Mouse (Mus musculus): Measurements from ENCODE around the gene Dclk2.
A peak's percentile ranks its signal among the peaks of the same experiment; 100 is the strongest.

Dclk2 gene

DNA sequence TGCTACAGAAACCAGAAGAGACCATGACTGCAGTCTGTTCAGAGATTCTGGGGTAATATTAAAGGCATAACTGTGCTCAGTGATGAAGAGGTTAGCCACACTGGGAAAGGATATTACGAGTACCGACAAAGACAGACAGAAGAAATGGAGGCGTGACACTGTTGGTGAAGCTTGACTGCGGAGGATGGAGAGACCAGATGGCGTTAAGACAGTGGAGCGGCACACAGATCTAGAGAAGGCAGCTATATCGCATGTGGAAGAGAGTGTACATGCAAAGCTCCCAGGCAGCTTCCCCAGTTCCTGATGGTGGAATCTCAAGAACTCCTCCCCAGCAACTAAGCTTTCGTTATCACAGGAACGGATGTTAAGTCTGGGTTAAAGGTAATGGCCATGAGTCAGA is 116.4 kb downstream of the Dclk2 start:
- DNase-seq (ENCODE audit: extremely low read depth, insufficient read length, low spot score): no peak

DNA sequence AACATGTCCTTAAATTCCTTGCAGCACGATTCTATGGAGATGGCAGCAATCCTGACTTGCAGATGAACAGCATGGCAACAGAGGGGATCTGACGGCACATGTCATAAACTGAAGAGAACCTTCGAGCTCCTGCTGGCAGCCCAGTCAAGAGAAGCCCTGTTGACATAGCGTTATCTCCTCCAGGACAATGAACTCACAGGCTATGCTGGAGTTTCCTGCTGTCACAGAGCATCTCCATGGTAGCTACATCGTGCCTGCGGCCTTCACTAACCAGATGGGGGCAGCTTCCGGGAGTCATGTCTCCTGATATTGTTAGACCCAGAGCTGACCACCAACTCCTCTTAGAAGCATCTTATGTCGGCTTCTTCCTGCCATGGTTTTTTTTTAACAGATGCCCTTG is 117.8 kb downstream of the Dclk2 start:
- no peak for DNase-seq (ENCODE audit: extremely low read depth, insufficient read length, low spot score)

DNA sequence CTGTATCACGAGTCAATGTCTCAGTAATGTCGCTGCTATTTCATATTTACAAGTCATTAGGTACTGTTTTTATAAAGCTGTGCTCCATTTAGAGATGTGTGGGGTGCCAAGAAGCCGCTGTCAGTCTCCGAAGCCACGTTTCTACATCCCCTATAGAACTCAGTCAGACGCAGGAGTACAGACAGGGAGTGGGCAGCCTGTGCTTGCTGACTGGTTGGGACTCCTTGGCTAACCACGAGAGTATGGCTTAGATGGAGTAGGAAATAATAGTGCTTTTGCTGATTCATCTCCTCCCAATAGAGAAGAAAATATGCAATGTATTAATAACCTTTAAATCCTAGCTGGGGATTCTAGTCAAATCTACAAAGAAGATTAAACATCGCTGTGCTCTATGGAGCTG is 119.8 kb downstream of the Dclk2 start:
- DNase-seq (ENCODE audit: extremely low read depth, insufficient read length, low spot score): no peak

DNA sequence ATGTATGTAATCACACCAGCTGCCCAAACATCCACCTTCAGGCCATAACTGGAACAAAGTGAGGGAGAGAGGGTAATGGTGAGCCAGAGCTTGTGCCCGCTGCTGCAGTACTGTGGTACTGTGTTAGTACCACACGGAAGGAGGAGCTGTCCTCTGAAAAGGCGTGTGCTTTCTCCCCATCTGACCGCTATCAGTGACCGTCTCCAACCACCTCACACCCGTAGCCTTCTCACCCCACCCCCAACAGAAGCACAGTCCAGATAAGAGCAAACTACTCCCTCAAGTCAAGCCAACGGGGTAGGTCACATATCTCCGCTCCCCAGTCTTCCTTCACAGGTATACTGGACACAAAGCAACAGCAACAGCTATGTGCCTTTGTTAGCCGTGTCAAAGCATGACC is 121.6 kb downstream of the Dclk2 start:
- DNase-seq (ENCODE audit: extremely low read depth, insufficient read length, low spot score): no peak

DNA sequence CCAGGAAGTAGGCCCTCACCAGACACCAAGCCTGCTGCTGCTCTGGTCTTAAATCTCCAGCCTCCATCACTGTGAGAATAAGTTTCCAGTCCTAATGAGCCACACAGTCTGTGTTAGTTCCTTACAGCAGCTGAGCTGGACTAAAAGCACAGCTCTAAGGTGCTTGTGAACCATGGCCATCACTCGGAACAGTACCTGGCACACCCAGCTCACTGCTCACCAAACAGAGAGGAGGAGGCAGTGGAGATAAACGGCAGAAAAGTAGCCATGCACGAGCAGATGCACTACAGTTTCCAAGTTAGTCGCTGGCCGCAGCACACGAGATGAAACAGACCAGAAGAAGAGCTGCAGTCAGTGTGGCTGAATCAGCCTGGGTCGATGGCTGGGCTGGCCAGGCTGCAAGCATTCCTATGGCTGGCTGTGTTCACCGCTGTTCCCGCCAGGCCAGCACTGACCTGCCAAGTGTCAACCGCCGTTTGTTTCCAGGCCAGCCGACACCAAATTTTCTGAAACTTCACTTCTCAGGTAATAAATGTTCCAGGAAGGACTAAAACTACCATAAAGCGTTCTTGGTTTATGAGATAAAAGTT is 122.7 kb downstream of the Dclk2 start:
- no peak for DNase-seq (ENCODE audit: extremely low read depth, insufficient read length, low spot score)

DNA sequence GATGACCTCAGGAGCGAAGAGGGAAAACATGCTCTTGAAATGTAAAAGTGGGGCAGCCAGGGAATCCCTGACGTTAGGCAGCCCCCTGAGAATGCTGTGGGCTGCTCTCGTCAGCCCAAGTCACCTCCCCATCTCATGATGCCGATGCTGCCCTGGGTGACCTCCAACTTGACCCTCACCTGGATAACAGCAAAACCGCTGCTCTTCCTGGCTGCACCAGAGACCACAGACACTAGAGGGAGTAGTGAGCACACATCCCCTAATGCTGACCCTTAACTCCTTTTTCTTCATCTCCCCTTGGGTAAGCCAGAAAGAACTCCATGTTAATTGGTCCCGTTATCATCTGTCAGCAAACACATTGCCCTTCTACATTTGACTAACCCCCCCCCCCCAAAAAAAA is 123.9 kb downstream of the Dclk2 start:
- DNase-seq (ENCODE audit: extremely low read depth, insufficient read length, low spot score): no peak

DNA sequence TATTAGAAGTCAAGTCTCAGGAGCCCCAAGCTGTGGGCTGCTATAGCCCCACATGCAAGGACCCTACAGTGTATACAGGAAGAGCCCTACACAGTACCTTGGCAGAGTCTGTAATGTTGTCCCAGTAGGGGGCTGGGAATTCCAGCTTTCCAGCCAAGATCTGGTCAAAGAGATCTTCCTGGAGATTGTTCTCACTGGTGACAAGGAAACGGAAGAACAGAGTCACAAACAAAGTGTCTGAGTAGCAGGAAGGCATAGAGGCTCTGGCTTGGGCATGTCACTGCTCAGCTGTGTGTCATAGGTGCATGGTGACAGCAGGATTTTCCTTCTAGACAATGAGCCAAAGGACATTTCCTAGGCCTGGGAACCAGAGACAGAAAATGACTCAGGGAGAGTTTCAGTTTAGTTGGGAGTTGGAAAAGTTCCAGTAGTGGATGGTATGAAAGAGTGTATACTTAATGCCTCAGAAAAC is 126.9 kb downstream of the Dclk2 start:
- no peak for DNase-seq (ENCODE audit: extremely low read depth, insufficient read length, low spot score)

DNA sequence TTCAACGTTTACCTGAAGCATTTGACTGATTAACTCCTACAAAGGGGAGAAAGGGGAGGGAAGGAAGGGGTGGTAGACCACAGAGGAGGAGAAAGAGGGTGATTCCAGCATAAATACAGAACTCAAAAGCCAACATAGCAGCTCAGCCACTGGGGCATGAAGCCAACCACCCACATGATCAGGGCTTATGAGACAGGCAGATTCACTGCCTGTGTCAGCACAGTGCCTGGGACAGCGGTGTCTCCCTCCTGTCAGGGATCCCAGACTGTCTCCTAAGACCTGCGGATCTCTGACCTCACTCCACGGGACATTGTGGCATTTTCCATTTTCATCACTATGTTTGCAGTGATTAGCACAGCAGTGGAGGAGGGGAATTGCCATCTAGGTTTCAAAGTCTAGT is 127.4 kb downstream of the Dclk2 start:
- DNase-seq (ENCODE audit: extremely low read depth, insufficient read length, low spot score): no peak

DNA sequence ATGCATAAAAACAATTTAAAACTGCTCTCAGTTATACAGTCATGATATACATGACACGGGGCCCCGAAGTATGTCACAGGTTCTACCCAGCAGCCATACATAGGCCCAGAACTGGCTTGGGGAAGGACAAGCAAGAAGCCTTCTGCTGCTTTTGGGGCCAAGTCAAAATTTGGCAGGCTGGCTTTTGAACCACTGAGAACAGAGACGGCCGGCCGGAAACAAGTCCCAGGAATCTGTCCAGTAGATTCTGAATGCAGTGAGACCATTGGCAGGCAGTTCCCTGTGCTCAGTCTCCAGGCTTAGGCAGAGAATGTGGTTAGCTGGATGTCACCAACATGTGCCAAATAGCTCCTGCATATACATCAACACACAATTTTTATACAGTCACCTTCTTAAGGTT is 130.9 kb downstream of the Dclk2 start:
- DNase-seq (ENCODE audit: extremely low read depth, insufficient read length, low spot score): no peak

DNA sequence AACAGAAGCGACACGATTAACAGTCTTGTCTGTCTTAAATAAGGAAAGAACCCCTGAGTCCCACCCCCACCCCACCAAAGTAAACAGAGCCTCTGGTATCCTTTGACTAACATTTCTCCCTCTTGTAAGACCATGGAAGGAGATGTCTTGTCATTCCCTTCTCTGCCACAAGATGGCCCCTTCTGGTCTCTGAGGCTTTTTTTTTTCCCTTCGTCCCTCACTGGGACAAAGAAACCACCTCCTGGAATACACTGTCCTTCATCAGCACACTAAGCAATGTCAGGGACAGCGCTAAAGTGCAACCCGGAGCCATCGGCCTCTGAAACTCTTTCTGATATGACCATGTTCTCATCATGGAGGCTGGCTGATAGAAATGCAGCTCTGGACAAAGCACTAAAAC is 131.9 kb downstream of the Dclk2 start:
- no peak for DNase-seq (ENCODE audit: extremely low read depth, insufficient read length, low spot score)

DNA sequence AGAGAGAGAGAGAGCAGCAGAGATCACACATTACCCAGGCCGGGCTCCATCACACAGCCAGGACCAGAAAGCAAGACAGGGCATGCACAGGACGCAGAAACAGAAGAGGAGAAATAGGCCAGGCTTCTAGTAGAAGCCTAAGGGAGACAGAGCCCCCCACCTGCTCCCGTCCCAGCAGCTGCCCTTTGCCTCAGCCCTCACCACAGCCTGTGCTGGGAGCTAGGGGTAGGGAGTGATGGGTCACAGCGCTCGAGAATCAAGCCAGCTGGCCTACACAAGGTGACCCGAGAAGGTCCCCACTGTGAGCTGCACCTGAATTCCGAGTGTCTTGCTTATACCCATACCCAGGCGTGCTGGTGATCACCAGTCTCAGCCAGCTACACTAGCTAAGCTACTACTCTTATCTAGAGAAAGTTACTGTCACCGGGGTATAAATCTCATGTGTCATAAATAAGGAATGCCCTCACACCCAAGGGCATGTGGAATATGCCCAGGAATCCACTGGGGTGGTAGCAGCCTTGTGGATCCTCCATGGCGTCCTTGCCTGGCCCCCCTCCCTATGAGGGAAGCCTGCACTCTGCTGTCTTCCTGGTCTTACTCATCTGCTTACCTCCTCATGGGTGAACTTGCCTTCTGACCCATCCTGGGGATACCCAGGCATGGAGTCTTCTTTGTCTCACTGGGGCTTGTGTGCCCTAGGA is 133.1 kb downstream of the Dclk2 start:
- no peak for DNase-seq (ENCODE audit: extremely low read depth, insufficient read length, low spot score)

DNA sequence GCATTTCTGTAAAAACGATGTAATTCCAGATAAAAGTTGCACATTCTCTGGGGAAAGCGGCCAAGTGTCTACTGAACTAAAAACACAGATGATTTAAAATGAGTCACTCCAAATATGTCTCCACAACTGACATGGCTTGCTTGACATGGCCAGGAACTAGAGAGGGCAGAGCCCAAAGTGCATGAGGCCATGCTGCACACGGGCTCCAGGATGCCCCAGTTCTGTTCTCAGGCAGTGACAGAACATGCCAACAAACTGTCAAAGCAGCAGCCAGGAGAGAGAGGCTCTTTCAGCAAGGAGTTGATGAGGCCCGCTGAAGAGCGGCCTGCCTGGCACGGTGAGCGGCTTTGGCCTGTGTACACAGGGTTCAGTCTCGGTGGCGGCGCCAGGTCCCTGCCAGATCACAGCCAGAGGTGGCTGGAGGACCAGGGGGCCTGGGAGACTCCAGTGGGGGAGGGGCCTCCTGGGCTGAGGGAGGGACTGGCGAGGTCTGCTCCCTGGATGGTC is 133.8 kb downstream of the Dclk2 start:
- peak; percentile 36 for DNase-seq (ENCODE audit: extremely low read depth, insufficient read length, low spot score)

DNA sequence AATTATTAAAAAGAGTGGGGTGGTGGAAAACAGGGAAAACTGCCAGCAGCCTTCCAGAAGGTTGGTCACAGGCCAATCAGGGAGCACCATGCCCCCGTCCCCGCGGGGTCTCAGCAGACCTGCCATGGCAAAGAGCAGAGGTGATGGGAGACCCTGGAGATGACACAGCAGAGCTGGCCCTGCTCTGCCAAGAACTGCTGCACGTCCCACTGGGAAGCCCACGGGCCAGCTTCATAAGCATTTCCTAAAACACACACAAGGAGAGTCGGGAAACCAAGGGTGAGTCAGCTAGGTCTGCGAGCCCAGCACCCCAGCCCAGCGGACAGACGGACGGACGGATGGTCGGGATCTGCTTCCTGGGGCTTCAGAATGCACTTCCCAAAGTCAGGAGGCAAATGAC is 134.4 kb downstream of the Dclk2 start:
- DNase-seq (ENCODE audit: extremely low read depth, insufficient read length, low spot score): peak; percentile 54

DNA sequence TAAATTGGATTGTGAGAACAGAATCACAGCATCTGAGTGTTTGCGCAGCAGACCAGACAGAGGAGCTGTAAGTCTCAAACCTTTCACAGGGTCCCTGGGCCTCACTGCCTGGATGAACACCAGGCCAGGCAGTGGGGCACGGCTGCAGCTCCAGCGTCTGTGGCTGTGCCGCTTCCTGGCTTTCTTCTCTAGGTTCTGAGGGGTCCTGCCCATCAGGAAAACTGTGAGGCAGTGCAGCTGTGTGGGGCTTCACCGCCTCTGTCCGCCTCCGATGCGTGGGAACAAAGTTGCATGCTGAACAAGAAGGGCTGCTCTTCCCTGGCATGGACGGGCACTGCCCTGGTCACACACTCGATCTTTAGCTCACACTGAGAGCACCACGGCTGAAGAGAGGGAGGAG is 135.7 kb downstream of the Dclk2 start:
- no peak for DNase-seq (ENCODE audit: extremely low read depth, insufficient read length, low spot score)

DNA sequence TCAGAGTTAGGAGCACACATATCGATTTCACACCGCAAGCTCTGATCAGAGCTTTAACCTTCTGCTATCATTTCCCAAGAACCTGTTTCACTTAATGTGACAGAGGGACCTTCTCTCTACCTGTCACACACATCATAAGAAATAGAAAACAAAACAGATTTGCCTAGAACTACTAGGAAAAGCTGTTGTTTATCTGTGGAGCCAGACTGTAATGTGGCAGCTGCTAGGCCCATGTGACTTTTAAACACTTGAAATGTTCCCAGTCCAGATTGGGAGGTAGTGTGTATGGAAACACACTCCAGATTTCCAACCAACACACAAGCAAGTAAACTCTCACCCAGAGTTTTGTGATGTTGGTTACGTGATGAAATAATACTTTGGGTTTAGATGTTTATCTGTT is 136.6 kb downstream of the Dclk2 start:
- DNase-seq (ENCODE audit: extremely low read depth, insufficient read length, low spot score): no peak

DNA sequence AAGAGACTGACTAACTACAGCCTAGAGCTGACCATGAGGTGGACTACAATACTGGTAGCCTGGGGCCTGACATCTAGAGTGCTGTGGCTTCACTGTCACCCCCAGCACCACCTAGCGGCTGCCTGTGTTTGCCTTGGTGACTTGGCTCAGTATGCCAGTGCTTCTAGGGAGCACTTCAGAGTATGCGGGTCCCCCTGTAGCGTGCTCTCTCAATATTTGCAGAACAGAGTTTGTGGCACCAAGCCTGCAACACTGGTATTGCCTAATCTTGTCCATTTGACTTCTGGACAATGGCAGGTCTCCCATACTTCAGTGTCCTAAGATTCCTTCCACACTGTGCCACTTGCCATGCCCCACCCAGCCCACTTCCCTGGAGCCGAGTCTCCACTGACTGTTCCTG is 140.9 kb downstream of the Dclk2 start:
- no peak for DNase-seq (ENCODE audit: extremely low read depth, insufficient read length, low spot score)

DNA sequence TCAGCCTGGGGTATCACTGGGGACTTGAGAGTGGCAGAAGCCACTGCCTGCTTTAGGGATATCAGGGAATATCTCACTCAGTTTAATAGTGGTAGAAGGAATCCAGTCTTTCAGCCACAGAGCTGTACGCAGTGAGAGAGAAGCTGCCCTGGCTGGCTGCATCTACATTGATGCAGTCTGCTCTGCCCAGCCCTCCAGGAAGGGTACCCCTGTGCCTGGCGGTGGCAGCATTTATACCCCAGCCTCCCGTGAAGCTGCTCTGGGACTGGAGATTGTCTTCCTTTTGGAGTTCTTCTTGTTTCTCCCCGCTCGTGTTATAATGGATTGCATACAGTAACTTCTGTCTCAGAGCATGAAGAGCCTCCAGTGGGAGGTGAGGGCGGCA is 145.2 kb downstream of the Dclk2 start:
- no peak for DNase-seq (ENCODE audit: extremely low read depth, insufficient read length, low spot score)

DNA sequence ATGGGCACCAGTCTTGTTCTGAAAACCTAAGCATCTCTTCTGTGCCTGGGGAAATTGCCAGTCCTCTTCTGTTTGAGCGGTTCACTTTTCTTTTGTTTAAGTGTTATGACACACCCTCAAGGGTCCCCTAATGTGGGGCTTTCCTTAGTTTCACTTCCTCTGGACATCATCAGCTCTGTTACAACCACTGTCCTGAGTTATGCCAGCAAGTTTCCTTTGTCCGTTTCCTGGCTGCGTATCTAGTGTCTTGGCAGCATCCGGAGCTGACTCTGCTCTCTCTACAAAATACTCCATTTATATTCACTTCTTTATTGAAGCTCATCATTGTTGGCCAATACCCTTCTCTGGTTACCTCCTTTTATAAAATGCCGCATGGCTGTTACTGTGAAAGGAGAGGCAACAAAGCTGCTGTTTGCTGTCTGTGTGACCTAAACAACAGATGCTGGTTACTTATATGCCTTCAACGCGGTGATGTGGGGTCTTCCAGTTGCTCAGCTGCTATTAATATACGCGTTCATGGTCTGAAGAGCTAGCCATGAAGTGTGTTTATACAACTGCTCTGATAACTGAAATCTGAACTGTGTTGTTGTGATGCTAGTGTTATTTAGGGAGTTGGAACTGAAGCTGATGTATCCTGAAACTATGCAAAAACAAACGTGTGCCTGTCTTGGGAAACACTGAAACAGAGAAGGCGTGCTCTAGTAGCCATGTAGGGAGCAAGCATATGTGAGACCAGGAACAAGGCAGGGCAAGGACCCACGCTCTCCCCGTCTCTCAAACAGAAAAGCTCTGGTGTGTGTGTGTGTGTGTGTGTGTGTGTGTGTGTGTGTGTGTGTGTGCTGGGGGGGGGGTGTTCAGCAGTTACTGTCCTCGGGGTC is 145.8 kb downstream of the Dclk2 start:
- DNase-seq (ENCODE audit: extremely low read depth, insufficient read length, low spot score): no peak

DNA sequence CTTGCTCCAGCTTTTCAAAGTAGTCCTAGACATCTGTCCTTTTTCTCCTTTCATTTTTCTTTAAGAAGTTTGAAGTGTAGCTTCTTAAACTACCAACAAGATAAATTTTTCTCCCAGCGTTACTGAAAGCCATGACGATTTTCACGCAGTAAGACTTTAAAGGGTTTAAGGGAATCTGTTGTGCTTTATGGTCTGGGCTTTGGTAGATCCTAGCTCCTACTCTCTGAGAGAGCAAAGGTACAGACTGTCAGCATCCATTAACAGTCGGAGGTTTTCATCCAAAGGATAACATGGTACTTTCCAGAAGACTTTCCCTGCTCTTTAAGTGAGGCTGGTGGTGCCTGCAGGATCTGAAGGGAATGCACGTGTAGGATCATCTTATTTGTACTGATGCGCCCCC is 151.7 kb downstream of the Dclk2 start:
- no peak for DNase-seq (ENCODE audit: extremely low read depth, insufficient read length, low spot score)

DNA sequence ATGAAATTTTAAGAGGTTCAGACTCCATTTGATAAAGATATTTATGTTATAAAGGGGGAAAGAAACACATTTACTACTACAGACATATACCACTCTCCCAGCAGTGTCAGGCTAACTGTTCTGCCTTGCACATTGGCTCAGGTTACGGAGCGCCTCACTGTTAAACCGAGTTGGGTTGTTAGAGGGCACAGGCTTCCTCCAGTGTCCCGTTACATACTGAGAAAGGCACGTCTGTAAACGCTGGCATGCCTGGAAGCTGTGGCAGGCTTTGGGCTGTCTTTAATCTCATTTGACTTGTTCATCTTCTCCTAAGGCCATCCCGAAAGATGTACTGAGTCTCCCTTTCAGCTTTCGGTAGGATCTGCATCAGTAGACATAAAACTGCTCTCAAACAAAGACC is 152.1 kb downstream of the Dclk2 start:
- no peak for DNase-seq (ENCODE audit: extremely low read depth, insufficient read length, low spot score)

DNA sequence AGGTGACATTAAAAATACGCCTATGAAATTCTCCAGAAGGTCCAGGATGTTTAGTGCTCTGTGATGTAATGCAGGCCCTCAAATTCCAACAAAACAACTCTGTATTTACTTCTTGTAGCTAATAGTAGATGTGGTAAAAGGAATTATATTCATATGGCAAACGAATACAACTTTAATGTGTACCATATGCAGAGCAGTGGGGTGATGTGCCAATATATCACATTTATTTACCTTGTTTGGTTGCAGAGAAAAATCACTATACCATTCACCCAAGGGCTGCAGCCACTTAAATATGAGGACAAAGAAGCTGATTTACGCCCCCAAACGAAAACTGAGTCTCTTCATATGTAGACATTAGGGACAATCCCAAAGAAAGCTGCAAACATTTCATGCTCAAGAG is 158.2 kb downstream of the Dclk2 start:
- DNase-seq (ENCODE audit: extremely low read depth, insufficient read length, low spot score): no peak

DNA sequence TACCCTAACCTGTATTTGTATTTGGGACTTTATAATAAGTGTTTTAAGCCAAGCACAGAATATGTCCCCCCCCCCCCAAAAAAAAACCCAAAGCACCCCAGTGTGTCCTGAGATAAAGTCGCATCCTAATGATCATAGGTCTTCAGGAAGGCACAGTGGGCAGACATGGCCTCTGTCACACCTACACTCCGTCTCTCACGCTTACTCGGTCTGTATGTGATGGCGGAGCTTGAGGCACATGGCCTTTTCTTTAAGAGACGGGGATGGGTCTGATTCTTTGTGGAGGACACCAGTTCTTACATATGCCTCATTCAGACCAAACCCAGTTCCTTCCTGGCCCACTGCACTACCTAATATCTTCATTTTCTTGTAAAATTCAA is 158.6 kb downstream of the Dclk2 start:
- no peak for DNase-seq (ENCODE audit: extremely low read depth, insufficient read length, low spot score)
